Mouse (Mus musculus) liver, adult 2 months (tissue): ENCODE results near the gene Cttn. TPM values are rescaled to one million over a fixed set of nuclear protein-coding genes. Genes with fewer than 3 reads are reported as not detected.

Experiments used
- DNase-seq: peaks from one replicate; pipeline ENCODE4 v3.0.0-alpha.2; 2011; ENCODE audit warnings: low read depth, low spot score; ENCODE audit errors: extremely low read depth
- H3K27ac ChIP-seq: fragments of 200-500 bp; replicated peaks from 2 replicates; pipeline ENCODE4 v1.5.1; 2012; ENCODE audit warnings: low read depth, mild to moderate bottlenecking, control low read depth, inconsistent platforms, low read length; ENCODE audit not compliant: insufficient read depth
- H3K27me3 ChIP-seq: fragments of 200-500 bp; 2 replicates; pipeline ENCODE4 v1.6.1; 2012; ENCODE audit warnings: mild to moderate bottlenecking, moderate library complexity, low read length, inconsistent platforms; ENCODE audit not compliant: control insufficient read depth, insufficient read depth
- H3K36me3 ChIP-seq: fragments of 200-500 bp; 2 replicates; pipeline ENCODE4 v1.6.1; 2012; ENCODE audit warnings: low read length, inconsistent platforms; ENCODE audit not compliant: control insufficient read depth, insufficient read depth
- H3K4me1 ChIP-seq: fragments of 200-500 bp; 2 replicates; pipeline ENCODE4 v1.6.1; 2011; ENCODE audit warnings: low read length; ENCODE audit not compliant: control insufficient read depth, insufficient read depth
- H3K4me3 ChIP-seq: fragments of 200-500 bp; 2 replicates; pipeline ENCODE4 v1.5.1; 2011; ENCODE audit warnings: low read depth, mild to moderate bottlenecking, control low read depth, low read length, moderate library complexity; ENCODE audit not compliant: insufficient read depth
- H3K79me2 ChIP-seq: fragments of 200-500 bp; 2 replicates; pipeline ENCODE4 v1.6.1; 2012; ENCODE audit warnings: inconsistent platforms, mild to moderate bottlenecking, low read length, moderate library complexity; ENCODE audit not compliant: control insufficient read depth, insufficient read depth
- H3K9ac ChIP-seq: fragments of 200-500 bp; 2 replicates; pipeline ENCODE4 v1.6.1; 2012; ENCODE audit warnings: low read depth, mild to moderate bottlenecking, control low read depth, inconsistent platforms, low read length
- CTCF ChIP-seq: fragments of 200-500 bp; IDR thresholded peaks from 2 replicates; pipeline ENCODE4 v1.5.1; 2011; ENCODE audit warnings: low read depth, low read length, control low read depth
- POLR2A ChIP-seq: fragments of 200-500 bp; IDR thresholded peaks from 2 replicates; pipeline ENCODE4 v1.6.1; 2011; ENCODE audit warnings: low read length, control low read depth; ENCODE audit not compliant: insufficient read depth; ENCODE audit errors: extremely low read depth
- WGBS: fragments of 180-500 bp; shearing (Covaris S2); methylation state at CpG from one replicate; pipeline ENCODE4 v1.1.7; 2018; 5-methylcytosine and 5-hydroxymethylcytosine counted together
- polyA plus RNA-seq: library from polyadenylated mRNA; depleted of rRNA; stranded (reverse); fragments of >200 nt; gene quantifications from 2 replicates; pipeline ENCODE4 v1.2.3, GENCODE M21; 2012
- total RNA-seq: library from RNA; depleted of rRNA; stranded (reverse); fragments of >200 nt; gene quantifications from 2 replicates; pipeline ENCODE4 v1.2.3, GENCODE M21; 2014

The Cttn gene
- total and polyA plus RNA-seq, 2 experiments = 26.6 to 36.1 TPM

DNA sequence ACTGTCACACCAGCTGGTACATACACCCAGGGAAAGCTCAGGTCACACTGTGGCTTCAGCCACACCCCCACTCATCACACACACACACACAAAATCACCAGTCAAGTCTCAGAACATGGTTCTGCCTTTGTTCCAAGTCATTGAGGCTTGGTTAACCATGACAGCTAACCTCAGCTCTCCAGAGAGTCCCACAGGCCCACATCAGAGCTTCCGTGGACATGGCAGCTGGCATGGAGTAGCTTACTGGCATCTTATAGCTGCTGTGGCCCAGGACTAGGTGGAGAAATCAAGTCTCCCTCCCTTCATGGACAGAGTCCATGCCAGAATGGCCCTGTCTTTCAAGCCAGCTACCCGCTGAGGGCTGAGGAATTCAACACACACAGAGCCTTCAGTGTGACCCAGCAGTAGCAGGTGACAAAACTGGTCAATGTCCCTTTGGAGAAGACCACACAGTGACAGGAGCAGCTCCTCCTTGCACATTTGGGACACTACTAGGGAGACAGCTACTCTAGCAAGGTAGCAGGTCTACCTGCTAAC, 62.3 kb downstream of the Cttn start:
- H3K27ac ChIP-seq = no peak overlapping the region
- TF ChIP-seq CTCF (no peak), POLR2A (no peak)

DNA sequence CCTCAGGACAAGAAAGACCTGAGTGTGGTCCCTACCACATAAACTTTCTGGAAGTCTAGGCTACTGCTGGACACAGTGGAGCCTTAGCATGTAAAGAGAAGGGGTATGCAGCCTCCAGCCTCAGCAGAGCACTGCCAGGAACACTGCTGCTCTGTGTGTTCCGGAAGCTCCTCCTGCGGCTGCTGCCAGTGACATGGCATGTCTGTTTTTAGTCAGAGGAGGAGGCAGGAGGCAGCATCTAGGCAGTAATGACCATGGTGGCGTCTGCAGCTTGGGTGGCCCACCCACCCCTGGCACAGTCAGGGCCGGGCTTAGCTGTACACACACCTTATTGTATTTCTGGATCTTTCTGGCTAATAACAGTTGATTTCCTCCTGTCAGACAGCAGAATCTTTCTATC, 63.1 kb downstream of the Cttn start:
- H3K9ac ChIP-seq = no peak overlapping the region
- no peak for DNase-seq
- no peak for TF ChIP-seq POLR2A
- no peak for TF ChIP-seq CTCF
- H3K27me3 ChIP-seq = no peaks in the 10 kb centered on the region
- H3K27ac ChIP-seq = no peak overlapping the region
- H3K79me2 ChIP-seq = no peaks in the 10 kb centered on the region
- no peak overlapping the region for H3K4me3 ChIP-seq
- WGBS = 79% methylated on average over 4 of the region's 4 CpGs
- H3K4me1 ChIP-seq = no peaks in the 10 kb centered on the region
- no peaks in the 10 kb centered on the region for H3K36me3 ChIP-seq

More for the DNA sequence above, 62.3 kb downstream of the Cttn start:
- Histone ChIP-seq H3K79me2 (no peaks in the 10 kb centered on the region), H3K4me1 (no peaks in the 10 kb centered on the region), H3K36me3 (no peaks in the 10 kb centered on the region), H3K9ac (no peak overlapping the region), H3K27me3 (no peaks in the 10 kb centered on the region), H3K4me3 (no peak overlapping the region)
- WGBS = 91% methylated on average over 2 of the region's 2 CpGs
- DNase-seq = no peak

DNA sequence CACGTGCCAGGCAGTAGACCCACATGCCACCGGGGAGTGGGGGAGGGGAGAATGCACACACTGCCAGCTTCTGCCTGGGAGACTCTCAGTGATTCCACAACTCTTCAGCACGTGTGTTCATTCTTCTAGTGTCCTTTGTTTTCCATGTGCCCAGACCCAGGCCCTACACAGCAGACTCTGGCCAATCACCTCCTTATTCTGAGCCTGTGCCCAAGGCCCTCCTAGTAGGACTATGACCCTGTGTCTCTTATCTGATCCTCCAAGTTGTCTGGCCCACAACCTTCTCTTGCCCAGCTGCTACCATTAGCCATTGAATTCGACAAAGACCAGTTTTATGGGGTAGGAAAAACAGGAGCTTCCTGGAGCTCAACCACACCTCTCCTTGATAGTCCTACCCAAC, 68.3 kb downstream of the Cttn start:
- Histone ChIP-seq H3K36me3 (no peaks in the 10 kb centered on the region), H3K9ac (no peak overlapping the region), H3K79me2 (no peaks in the 10 kb centered on the region), H3K4me3 (no peak overlapping the region), H3K27me3 (no peaks in the 10 kb centered on the region), H3K4me1 (no peaks in the 10 kb centered on the region), H3K27ac (no peak overlapping the region)
- DNase-seq = no peak
- TF ChIP-seq CTCF (no peak), POLR2A (no peak)
- 83% methylated on average over 4 of the region's 4 CpGs for WGBS

DNA sequence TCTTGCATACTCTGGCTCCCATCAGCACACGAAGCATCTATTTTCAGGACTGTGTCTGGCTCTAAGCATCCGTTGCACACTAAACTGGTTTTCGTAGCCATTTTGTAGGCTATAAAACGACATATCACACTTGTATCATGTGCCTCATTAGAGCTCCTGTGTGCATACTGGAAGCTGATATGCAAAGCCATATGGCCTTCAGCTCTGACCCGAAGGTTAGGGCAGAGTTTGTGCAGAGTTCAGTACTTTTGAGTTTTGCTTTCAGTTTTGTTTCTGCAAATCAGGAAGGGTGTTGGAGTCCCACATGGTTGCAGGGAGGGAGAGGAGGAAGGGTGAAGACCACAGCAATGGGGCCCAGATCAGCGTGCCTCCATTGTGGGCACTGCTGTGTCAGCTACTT, 79.1 kb downstream of the Cttn start:
- 72% methylated on average over 6 of the region's 6 CpGs for WGBS
- TF ChIP-seq POLR2A (no peak), CTCF (no peak)
- no peaks in the 10 kb centered on the region for H3K36me3 ChIP-seq
- no peak overlapping the region for H3K9ac ChIP-seq
- H3K4me3 ChIP-seq = no peak overlapping the region
- no peaks in the 10 kb centered on the region for H3K4me1 ChIP-seq
- no peaks in the 10 kb centered on the region for H3K27me3 ChIP-seq
- peak; percentile 33 for DNase-seq
- H3K27ac ChIP-seq = no peak overlapping the region
- no peaks in the 10 kb centered on the region for H3K79me2 ChIP-seq

DNA sequence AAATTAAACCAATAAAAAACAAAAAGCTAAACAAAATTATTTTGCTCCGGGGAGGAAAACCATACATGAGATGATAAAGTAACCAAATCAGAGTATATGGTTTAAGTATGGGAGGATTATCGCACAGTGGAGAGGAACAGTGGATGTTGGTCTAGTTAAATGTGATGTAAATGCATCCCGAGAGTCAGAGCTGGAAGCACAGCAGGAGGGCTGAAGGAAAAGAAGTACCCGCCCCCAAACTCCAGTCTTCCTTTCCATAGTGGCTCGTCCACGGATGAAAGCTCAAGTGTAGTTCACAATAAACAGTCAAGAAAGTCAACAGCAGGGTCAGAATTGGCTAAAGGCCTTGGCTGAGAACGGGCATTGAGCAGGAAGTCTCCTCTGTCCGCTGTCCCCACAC, 80.1 kb downstream of the Cttn start:
- Histone ChIP-seq H3K36me3 (no peaks in the 10 kb centered on the region), H3K9ac (no peak overlapping the region), H3K79me2 (no peaks in the 10 kb centered on the region), H3K27me3 (no peaks in the 10 kb centered on the region), H3K27ac (no peak overlapping the region), H3K4me1 (no peaks in the 10 kb centered on the region), H3K4me3 (no peak overlapping the region)
- WGBS = 77% methylated on average over 8 of the region's 8 CpGs
- TF ChIP-seq CTCF = no peak
- no peak for TF ChIP-seq POLR2A
- DNase-seq = no peak

DNA sequence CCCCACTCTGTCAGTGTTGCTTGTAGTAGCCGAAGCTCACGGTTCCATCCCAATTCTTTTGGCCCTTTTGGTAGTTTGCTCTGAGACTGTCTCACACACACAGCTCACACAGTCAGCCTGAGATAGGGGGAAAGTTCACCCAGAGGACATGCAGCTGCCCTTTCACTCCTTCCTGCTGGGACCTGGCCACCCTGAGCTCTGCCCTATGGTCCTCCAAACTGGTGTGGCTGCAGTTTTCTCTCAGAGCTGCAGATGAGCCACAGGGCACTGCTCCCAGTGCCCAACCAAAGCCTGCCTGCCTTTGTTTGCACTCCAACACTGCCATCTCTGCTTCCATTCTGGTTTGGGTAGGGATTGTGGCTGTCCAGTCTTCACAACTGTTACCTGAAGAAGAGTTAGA, 81.1 kb downstream of the Cttn start:
- no peak overlapping the region for H3K27ac ChIP-seq
- no peak overlapping the region for H3K4me3 ChIP-seq
- no peak overlapping the region for H3K9ac ChIP-seq
- H3K4me1 ChIP-seq = no peaks in the 10 kb centered on the region
- H3K27me3 ChIP-seq = no peaks in the 10 kb centered on the region
- peak; percentile 80 for DNase-seq
- no peaks in the 10 kb centered on the region for H3K36me3 ChIP-seq
- H3K79me2 ChIP-seq = no peaks in the 10 kb centered on the region
- TF ChIP-seq POLR2A = no peak
- no peak for TF ChIP-seq CTCF
- 74% methylated on average over 2 of the region's 2 CpGs for WGBS
